Mouse (Mus musculus) liver, adult 2 months (tissue): ENCODE results near the gene Slc16a8.

Experiments
- CTCF ChIP-seq: fragments of 200-500 bp; IDR thresholded peaks from 2 replicates; pipeline ENCODE4 v1.5.1; 2011; ENCODE audit warnings: low read depth, low read length, control low read depth
- POLR2A ChIP-seq: fragments of 200-500 bp; IDR thresholded peaks from 2 replicates; pipeline ENCODE4 v1.6.1; 2011; ENCODE audit warnings: low read length, control low read depth; ENCODE audit not compliant: insufficient read depth; ENCODE audit errors: extremely low read depth

DNA sequence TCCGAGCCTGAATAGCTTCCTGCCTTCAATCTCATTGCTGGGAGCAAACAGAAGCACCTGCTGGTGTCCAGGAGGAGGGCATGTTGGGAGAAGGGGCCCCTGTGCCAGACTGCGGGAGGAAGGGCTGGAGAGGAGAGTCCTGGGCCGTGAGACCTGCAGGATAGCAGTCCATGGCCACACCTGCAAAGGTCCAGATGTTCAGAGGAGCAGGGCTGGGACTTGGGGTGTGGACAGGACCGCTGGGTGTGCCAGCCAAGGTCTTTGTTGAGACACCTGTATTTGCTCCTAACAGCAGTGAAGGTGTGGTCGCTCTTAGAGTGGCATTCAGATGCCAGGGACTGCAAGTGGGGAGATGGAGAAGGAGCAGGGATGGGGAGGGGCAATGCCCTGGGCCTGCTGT lies 27.9 kb upstream of the Slc16a8 start:
- TF ChIP-seq POLR2A: no peak
- TF ChIP-seq CTCF: no peak
